Mouse (Mus musculus) heart, postnatal 0 days (tissue): ENCODE data around the gene Utf1.

Source experiments
- CTCF ChIP-seq: IDR thresholded peaks from 2 replicates; pipeline ENCODE4 v1.5.1; 2016; ENCODE audit warnings: antibody characterized with exemption, control low read depth, low read depth
- EP300 ChIP-seq: IDR thresholded peaks from 2 replicates; pipeline ENCODE4 v1.6.1; 2016; ENCODE audit warnings: antibody characterized with exemption, low read depth

DNA sequence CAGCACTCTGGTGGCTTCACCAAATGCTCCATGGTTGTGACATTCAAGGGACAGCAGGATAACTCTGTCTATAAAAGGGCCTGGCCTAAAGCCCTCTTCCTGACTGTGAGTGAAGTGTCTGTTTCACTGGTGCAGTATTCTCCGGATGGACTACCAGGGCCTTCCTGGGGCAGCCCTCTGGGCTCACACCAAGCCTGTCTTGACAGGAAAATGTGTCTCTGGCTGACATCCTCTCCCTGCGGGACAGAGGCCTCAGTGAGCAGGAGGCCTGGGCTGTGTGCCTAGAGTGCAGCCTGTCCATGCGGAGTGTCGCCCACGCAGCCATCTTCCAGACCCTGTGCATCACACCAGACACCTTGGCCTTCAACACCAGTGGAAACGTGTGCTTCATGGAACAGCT, 42.7 kb upstream of the Utf1 start:
- TF ChIP-seq EP300, result no peak
- TF ChIP-seq CTCF, result no peak
